Mouse (Mus musculus) myocyte (in vitro differentiated cells): ENCODE measurements around the gene Braf.

Experiments used
- E2F4 ChIP-seq: IDR thresholded peaks from one replicate; pipeline ENCODE4 v1.6.1; 2011; ENCODE audit warnings: mild to moderate bottlenecking, control low read depth, moderate library complexity; ENCODE audit not compliant: insufficient read depth
- POLR2A ChIP-seq: IDR thresholded peaks from one replicate; pipeline ENCODE4 v1.6.1; 2011; ENCODE audit warnings: low read depth, mild to moderate bottlenecking, control low read depth, moderate library complexity; ENCODE audit not compliant: insufficient read length

DNA sequence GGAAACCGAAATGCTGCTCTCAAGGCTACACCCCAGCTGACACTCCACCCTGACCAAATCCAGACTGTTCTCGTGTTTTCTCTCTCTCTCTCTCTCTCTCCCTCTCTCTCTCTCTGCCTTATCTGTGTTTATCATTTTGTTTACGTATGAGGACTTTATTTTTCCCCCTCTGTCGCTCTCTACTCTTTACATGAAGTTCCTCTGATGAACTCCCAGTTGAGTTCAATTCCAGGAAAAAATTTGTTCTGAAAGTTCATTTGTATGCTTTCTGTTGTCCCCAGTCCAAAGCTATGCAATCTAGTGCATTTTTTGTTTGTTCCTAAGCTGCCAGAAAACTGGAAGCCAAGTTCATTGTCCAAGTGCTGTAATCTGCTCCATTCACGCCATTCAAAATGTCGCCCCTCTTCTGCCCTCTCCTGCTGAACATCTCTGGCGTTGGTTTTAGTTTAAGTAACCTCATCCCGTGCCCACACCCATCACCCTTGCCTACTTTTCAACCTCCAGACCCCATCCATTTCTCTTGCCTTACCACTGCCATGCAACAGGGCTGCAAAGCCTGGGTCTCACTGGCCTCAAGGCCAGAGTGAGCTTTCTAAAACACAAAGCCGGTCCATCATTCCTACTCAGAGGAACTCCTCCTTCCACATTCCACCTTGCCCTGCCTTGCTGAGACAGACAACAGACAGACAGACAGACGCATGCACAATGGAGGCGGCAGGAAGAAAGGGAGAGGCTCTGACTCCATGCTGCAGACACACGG, 170.2 kb downstream of the Braf start:
- no peak for TF ChIP-seq POLR2A
- TF ChIP-seq E2F4, result no peak
